Mouse (Mus musculus): Measurements from ENCODE around the gene Nfe2l1.

DNA sequence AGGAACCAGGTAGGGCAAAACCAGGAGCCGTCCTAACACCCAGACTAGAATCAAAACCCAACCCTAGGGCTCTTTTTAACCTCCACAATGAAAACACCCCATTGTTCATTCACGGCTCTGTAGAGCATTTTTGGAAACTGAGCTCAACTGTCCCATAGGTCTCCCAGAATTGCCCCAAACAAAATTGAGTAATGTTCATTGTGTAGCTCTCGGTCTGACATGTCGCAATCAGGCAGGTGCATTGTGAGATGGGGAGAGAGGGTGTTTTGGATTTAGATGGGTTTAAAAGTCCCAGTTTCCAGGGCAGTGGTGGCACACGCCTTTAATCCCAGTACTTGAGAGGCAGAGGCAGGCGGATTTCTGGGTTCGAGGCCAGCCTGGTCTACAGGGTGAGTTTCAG is 9.7 kb upstream of the Nfe2l1 start:
- TF ChIP-seq RAD21 (IDR thresholded peaks at IDR 0.05; ENCODE audit: low read depth, low read length) (no peak), EP300 (IDR thresholded peaks at IDR 0.05; ENCODE audit: low read depth in 1 of 2, low read length in 2 of 2) (no peak), HCFC1 (IDR thresholded peaks at IDR 0.05; ENCODE audit: low read depth, low read length) (no peak), NELFE (IDR thresholded peaks at IDR 0.05; ENCODE audit: low read depth, low read length) (no peak), CTCF (IDR thresholded peaks at IDR 0.05 in 2 of 3, conservative IDR thresholded peaks at IDR 0.05 in 1 of 3; ENCODE audit: control insufficient read depth in 1 of 3, insufficient read depth in 1 of 3, low read depth in 2 of 3, low read length in 3 of 3, poor library complexity in 1 of 3, severe bottlenecking in 1 of 3) (no peak), MAFK (IDR thresholded peaks at IDR 0.05; ENCODE audit: borderline replicate concordance, low read depth, low read length) (no peak), ZC3H11A (IDR thresholded peaks at IDR 0.05; ENCODE audit: low read depth, low read length) (no peak), POLR2A (IDR thresholded peaks at IDR 0.05; ENCODE audit: control insufficient read depth in 1 of 2, insufficient read depth in 1 of 2, low read depth in 1 of 2, low read length in 2 of 2, poor library complexity in 1 of 2) (no peak), ZKSCAN1 (IDR thresholded peaks at IDR 0.05; ENCODE audit: low read depth, low read length) (no peak), GATA1 (IDR thresholded peaks at IDR 0.05; ENCODE audit: low read depth, low read length) (no peak), ELF1 (IDR thresholded peaks at IDR 0.05; ENCODE audit: low read depth, low read length) (no peak)

Data from MEL (cell line).